Mouse (Mus musculus) embryonic facial prominence, embryonic 13.5 days (tissue): ENCODE data around the gene Cldn18. TPM values are rescaled to one million over a fixed set of nuclear protein-coding genes. Genes with fewer than 3 reads are reported as not detected.

Experiments used
- ATAC-seq: fragments of 200-750 bp; cut with Nextera tagmentation; 2 replicates; pipeline ENCODE4 v1.8.0; 2017; ENCODE audit warnings: low read depth; ENCODE audit not compliant: insufficient number of reproducible peaks, insufficient read depth, low FRiP score, low TSS enrichment
- H3K27ac ChIP-seq: fragments of 300-500 bp; sonication (generic); 2 replicates; pipeline ENCODE4 v1.5.1; 2015; ENCODE audit warnings: moderate library complexity, mild to moderate bottlenecking, inconsistent platforms
- H3K27me3 ChIP-seq: fragments of 300-500 bp; sonication (generic); 2 replicates; pipeline ENCODE4 v1.6.1; 2015; ENCODE audit warnings: mild to moderate bottlenecking, inconsistent platforms
- H3K36me3 ChIP-seq: fragments of 300-500 bp; sonication (generic); 2 replicates; pipeline ENCODE4 v1.6.1; 2015; ENCODE audit warnings: mild to moderate bottlenecking, inconsistent platforms
- H3K4me1 ChIP-seq: fragments of 300-500 bp; sonication (generic); 2 replicates; pipeline ENCODE4 v1.6.1; 2015; ENCODE audit warnings: inconsistent platforms
- H3K4me2 ChIP-seq: fragments of 300-500 bp; sonication (generic); 2 replicates; pipeline ENCODE4 v1.6.1; 2015; ENCODE audit warnings: moderate library complexity, mild to moderate bottlenecking, inconsistent platforms
- H3K4me3 ChIP-seq: fragments of 300-500 bp; sonication (generic); 2 replicates; pipeline ENCODE4 v1.5.1; 2015; ENCODE audit warnings: mild to moderate bottlenecking, inconsistent platforms
- H3K9ac ChIP-seq: fragments of 300-500 bp; sonication (generic); 2 replicates; pipeline ENCODE4 v1.6.1; 2015; ENCODE audit warnings: mild to moderate bottlenecking, inconsistent platforms
- H3K9me3 ChIP-seq: fragments of 300-500 bp; sonication (generic); 2 replicates; pipeline ENCODE4 v1.6.1; 2016; ENCODE audit warnings: inconsistent platforms
- WGBS: fragments of 180-500 bp; shearing (Covaris S2); methylation state at CpG from one replicate; pipeline ENCODE4 v1.1.7; 2015; ENCODE audit warnings: mixed read lengths; 5-methylcytosine and 5-hydroxymethylcytosine counted together
- polyA plus RNA-seq: library from polyadenylated mRNA; unstranded; fragments of >200 nt; fragmentation: Nextera tagmentation; extraction: Ambion mirVana; gene quantifications from 2 replicates; pipeline ENCODE4 v1.2.1, GENCODE M21; 2015

The Cldn18 gene
- polyA plus RNA-seq, 1 experiment from 2014 or later: 0.15 TPM

DNA sequence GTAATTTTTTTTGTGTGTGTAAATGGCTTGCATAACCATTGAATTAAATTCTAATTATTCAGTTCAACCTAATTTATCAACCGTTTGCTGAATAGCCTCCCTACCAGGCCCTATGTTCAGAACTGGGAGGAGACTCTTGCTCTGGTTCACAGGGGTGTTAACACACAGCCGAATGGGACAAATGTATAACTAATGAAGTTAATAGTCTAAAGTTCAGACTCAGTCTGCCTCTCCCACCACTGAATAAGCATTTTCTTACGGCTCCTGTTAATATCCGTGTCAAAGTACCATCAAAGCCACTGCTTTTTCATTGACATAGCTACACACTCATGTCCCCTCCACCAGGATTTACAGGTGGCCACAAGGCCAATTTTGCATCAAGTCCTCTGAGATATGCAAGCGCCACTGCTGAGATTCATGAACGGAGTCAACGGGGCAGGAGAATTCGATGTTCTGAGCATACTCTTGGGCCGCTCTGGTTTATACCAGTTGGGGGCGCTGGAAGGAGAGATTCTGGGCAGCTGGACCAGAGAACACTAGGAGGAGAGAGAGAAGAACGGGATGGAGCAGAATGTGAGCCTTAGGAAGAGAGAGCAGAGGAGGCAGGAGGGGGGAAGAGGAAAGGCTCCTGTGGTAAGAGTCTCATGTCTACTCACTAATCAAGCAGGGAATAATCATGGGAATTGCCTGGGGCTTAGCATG lies 9.5 kb downstream of the Cldn18 start:
- no peaks in the 10 kb centered on the region for H3K27me3 ChIP-seq
- no peak overlapping the region for H3K9ac ChIP-seq
- H3K9me3 ChIP-seq: no peaks in the 10 kb centered on the region
- 70% methylated on average over 11 of the region's 11 CpGs for WGBS
- no peak overlapping the region for H3K4me2 ChIP-seq
- H3K36me3 ChIP-seq: no peaks in the 10 kb centered on the region
- H3K4me3 ChIP-seq: no peak overlapping the region
- H3K4me1 ChIP-seq: no peaks in the 10 kb centered on the region
- ATAC-seq: no peak
- no peak overlapping the region for H3K27ac ChIP-seq

DNA sequence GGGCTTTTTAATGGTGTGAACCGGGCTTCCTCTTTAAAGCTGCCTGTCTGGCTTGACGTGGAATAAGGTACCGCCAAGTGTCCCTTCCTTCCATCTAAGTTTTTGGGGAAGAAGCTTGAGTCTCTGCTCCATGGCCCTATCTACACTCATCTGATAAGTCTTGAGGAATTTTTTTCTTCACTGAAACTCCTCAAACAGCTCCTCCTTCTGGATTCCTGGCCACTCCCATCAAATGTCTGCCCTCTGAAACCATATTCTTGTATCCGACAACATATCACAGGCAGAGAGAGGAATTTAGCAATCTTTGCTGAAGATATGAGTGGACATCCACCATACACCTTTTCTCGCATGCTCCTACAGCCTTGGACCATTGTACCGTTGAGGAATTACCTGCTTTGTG lies 10.8 kb downstream of the Cldn18 start:
- Histone ChIP-seq H3K36me3 (no peaks in the 10 kb centered on the region), H3K27ac (no peak overlapping the region), H3K27me3 (no peaks in the 10 kb centered on the region), H3K9ac (no peak overlapping the region), H3K9me3 (no peaks in the 10 kb centered on the region), H3K4me2 (no peak overlapping the region), H3K4me1 (no peaks in the 10 kb centered on the region), H3K4me3 (no peak overlapping the region)
- ATAC-seq: no peak
- 90% methylated on average over 6 of the region's 6 CpGs for WGBS

DNA sequence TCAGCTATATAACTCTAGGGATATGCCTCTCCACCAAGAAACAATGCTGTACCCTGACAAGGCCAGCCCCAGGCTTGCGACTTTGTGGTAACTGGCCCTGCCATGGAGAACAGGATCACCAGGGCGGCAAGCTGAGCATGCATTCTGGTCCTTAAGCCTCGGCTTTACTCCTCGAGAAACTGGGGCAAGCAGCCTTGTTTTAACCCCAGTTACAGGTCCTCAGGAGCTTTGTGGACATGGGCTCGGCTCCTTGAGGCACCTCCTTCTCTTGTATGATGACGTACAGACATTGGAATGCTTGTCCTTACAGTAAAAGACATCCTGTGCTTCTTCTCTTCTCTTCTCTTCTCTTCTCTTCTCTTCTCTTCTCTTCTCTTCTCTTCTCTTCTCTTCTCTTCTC lies 13.4 kb downstream of the Cldn18 start:
- H3K36me3 ChIP-seq: no peaks in the 10 kb centered on the region
- H3K4me3 ChIP-seq: no peak overlapping the region
- H3K27me3 ChIP-seq: no peaks in the 10 kb centered on the region
- no peak overlapping the region for H3K27ac ChIP-seq
- H3K9ac ChIP-seq: no peak overlapping the region
- WGBS: 77% methylated on average over 6 of the region's 6 CpGs
- no peak overlapping the region for H3K4me2 ChIP-seq
- no peak for ATAC-seq
- no peaks in the 10 kb centered on the region for H3K4me1 ChIP-seq
- H3K9me3 ChIP-seq: no peaks in the 10 kb centered on the region

DNA sequence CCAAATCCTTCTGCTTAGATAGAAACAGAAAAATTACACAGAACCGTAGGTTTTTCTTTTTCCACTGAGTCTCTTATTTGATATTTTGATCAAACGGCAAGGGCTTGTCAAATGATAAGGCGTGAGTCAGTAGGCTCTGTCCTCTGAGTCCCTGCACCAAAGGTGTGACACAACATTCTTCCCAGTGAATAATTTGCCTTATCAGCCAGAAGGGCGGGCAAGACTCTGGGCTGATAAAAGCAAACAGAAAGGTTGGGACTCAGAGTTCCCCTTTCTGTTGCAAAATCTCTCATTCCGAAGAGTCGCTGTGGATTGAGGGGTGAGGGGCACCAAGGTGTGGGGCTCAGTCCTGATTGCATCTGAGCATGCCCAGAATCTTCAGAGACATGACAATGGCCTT lies 14.9 kb downstream of the Cldn18 start:
- no peak for ATAC-seq
- no peaks in the 10 kb centered on the region for H3K27me3 ChIP-seq
- no peak overlapping the region for H3K4me3 ChIP-seq
- no peaks in the 10 kb centered on the region for H3K4me1 ChIP-seq
- no peak overlapping the region for H3K4me2 ChIP-seq
- no peak overlapping the region for H3K9ac ChIP-seq
- no peak overlapping the region for H3K27ac ChIP-seq
- H3K36me3 ChIP-seq: no peaks in the 10 kb centered on the region
- no peaks in the 10 kb centered on the region for H3K9me3 ChIP-seq
- WGBS: 91% methylated on average over 6 of the region's 6 CpGs

DNA sequence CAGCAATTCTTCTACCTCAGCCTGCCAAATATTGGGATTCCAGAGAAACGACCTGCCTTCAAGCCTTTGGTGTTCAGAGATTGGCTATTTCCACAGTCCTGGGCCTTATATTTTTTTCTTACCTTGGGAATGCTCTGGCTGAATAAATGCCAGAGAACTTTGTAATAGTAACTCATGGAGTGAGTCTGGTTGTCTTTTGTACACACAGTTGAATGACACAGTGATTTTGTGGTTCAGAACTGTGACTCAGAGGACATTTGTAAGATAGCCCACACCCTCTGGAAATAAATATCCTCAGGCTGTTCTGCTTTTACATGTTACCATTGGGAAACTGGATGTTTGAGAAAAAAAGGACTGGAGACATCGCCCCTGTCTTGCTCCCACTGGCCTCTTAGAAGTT lies 15.9 kb downstream of the Cldn18 start:
- 87% methylated on average over 2 of the region's 2 CpGs for WGBS
- Histone ChIP-seq H3K9me3 (no peaks in the 10 kb centered on the region), H3K27ac (no peak overlapping the region), H3K4me1 (no peaks in the 10 kb centered on the region), H3K36me3 (no peaks in the 10 kb centered on the region), H3K4me3 (no peak overlapping the region), H3K9ac (no peak overlapping the region), H3K4me2 (no peak overlapping the region), H3K27me3 (no peaks in the 10 kb centered on the region)
- no peak for ATAC-seq

DNA sequence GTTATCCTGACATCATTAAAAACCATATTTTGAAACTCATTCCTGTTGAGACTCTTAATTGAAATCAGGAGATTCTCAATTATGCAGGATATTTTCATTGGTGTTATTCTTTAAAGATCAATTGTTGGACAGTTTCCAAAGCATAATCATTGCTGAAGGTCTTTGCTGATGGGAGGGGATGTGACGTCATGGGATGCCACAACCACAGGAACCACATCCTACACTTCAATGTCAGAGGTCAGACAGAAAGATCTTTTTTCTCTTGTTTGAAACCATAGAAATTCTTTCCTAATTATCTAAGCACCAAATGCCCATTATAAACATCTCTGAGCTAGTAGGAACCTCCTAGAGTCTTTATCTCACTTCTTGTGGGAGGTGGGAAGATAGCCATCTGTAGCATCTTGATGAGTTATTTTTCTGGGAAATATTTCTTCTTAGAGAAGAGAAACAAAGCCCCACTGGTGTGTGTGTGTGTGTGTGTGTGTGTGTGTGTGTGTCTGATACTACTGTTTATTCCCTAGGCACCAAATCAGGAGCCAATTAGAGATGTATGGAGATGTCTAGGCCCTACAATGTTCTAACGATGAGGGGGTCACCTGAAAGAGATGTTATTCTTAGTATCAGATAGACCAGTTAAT lies 17.2 kb downstream of the Cldn18 start:
- H3K4me2 ChIP-seq: no peak overlapping the region
- H3K27ac ChIP-seq: no peak overlapping the region
- H3K36me3 ChIP-seq: no peaks in the 10 kb centered on the region
- H3K9ac ChIP-seq: no peak overlapping the region
- H3K27me3 ChIP-seq: no peaks in the 10 kb centered on the region
- H3K9me3 ChIP-seq: no peaks in the 10 kb centered on the region
- 62% methylated on average over 2 of the region's 2 CpGs for WGBS
- no peak overlapping the region for H3K4me3 ChIP-seq
- H3K4me1 ChIP-seq: no peaks in the 10 kb centered on the region
- ATAC-seq: no peak

DNA sequence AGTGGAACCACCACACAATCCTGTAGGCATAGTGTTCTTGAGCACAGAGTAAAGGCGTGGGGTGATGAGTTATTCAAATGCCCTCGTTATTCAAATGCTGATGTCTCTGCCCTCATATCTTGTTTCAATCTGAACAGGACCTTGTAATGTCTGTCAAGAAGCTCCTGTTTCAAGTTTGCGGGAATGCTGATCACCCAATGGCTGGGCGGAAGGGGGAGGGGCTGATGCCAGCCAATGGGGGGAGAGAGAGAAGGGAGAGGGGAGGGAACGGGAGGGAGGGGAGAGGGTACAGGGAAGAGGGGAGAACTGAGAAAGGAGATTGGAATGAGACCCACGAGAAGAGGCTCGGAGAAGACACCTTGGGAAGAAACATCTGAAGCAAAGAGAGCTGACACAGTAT lies 22.1 kb downstream of the Cldn18 start:
- 63% methylated on average over 7 of the region's 7 CpGs for WGBS
- H3K9me3 ChIP-seq: no peaks in the 10 kb centered on the region
- no peaks in the 10 kb centered on the region for H3K36me3 ChIP-seq
- H3K4me3 ChIP-seq: no peak overlapping the region
- H3K27me3 ChIP-seq: no peaks in the 10 kb centered on the region
- ATAC-seq: no peak
- no peak overlapping the region for H3K4me2 ChIP-seq
- no peaks in the 10 kb centered on the region for H3K4me1 ChIP-seq
- H3K9ac ChIP-seq: no peak overlapping the region
- no peak overlapping the region for H3K27ac ChIP-seq

DNA sequence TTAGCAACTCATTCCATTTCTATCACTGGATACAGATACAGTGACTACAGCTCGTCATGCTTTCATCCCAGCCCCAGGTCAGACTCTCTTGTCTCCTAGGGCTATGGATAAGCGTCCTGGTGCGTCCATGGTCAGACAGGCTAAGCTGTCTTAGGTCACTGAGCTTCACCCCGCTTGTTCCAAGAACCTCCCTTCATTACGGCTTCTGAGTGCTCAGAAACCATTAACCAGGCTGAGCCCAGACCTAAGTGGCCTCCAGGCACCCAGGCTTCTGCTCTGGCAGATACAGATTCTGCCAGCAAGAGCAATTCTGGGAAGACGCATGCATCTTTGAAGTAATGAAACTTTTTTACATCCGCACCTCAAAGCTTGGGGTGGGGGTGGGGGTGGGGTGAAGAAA lies 26.7 kb downstream of the Cldn18 start:
- H3K4me2 ChIP-seq: no peak overlapping the region
- H3K9ac ChIP-seq: no peak overlapping the region
- H3K36me3 ChIP-seq: no peaks in the 10 kb centered on the region
- H3K27ac ChIP-seq: no peak overlapping the region
- H3K4me1 ChIP-seq: no peaks in the 10 kb centered on the region
- WGBS: 77% methylated on average over 7 of the region's 7 CpGs
- no peaks in the 10 kb centered on the region for H3K9me3 ChIP-seq
- H3K27me3 ChIP-seq: no peaks in the 10 kb centered on the region
- H3K4me3 ChIP-seq: no peak overlapping the region
- ATAC-seq: no peak

DNA sequence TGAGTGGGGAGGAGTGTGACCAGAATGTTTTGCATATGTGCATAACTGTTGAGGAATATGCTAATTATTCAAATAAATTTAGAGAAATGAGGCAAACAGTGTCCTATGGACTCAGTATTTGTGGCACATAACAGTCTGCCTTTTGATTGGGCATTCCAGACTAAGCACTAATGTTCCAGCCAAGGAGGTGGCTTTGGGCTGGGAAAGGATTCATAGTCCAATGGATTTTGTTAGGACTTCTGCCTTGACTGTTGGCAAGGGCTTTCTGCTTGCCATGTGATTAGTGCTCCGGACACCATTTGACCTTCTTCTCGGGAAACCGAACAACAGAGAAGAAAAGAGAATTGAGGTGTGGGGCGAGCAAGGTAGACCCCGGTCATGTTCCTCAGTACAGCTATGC lies 27.3 kb downstream of the Cldn18 start:
- Histone ChIP-seq H3K36me3 (no peaks in the 10 kb centered on the region), H3K4me2 (no peak overlapping the region), H3K4me3 (no peak overlapping the region), H3K27ac (no peak overlapping the region), H3K4me1 (no peaks in the 10 kb centered on the region), H3K9me3 (no peaks in the 10 kb centered on the region), H3K27me3 (no peaks in the 10 kb centered on the region), H3K9ac (no peak overlapping the region)
- 95% methylated on average over 5 of the region's 5 CpGs for WGBS
- no peak for ATAC-seq

DNA sequence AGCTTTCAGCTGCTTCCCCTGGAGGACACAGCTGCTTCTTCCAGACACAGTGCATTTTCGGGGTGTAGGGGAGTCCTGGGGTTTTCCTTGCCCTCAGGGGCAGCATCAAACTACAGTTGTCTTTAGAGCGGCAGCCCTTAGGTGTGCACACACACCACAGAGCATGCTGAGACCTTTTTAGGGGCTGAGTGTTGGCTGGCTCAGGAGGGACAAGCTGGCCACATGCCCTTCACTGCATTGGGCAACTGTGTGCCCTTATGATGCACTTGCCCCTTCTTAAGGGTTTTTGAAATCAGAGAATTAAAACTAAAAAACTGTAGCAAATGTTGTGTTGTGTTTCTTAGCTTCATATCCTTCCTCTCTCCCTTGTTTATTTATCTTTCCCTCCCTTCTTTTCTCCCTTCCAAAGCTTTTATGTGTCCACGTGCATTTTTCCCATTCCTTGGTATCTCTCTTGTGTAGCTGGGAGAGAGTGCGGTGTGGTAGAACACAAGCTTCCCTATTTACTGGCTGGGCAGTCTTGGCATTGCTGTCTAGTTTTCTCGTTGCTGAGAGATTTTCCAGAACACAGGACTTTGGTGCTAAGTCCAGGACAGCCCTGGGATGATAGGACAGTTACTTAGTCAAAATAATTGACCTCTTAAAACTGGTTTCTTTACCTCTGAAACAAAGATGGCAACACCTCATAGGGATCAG lies 31.4 kb downstream of the Cldn18 start:
- H3K9ac ChIP-seq: no peak overlapping the region
- H3K4me3 ChIP-seq: no peak overlapping the region
- H3K27ac ChIP-seq: no peak overlapping the region
- no peaks in the 10 kb centered on the region for H3K27me3 ChIP-seq
- no peak for ATAC-seq
- no peak overlapping the region for H3K4me2 ChIP-seq
- WGBS: 70% methylated on average over 5 of the region's 5 CpGs
- H3K4me1 ChIP-seq: no peaks in the 10 kb centered on the region
- no peaks in the 10 kb centered on the region for H3K9me3 ChIP-seq
- no peaks in the 10 kb centered on the region for H3K36me3 ChIP-seq

DNA sequence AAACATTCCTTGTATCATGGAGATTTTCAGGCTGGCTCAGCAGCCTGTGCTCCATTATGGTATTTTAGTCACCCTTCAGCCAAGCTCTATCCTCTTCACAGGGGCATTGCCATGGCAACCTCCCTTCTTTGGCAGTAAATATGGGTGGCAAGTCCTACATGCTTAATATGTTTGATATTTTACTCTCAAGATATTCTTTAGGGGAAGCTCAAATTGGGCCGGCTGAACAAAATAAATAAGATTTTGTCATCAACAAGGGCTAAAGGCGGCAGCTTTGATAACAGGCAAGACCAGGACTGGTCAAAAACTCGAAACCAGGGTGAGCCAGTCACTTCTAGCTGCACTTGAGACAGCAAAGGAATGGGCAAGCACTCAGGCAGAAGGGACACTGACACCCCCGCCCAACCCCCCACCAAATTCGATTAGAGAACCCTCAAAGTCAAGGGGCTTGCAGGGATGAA lies 32.0 kb downstream of the Cldn18 start:
- no peak for ATAC-seq
- no peak overlapping the region for H3K4me2 ChIP-seq
- no peaks in the 10 kb centered on the region for H3K36me3 ChIP-seq
- H3K27me3 ChIP-seq: no peaks in the 10 kb centered on the region
- H3K4me3 ChIP-seq: no peak overlapping the region
- H3K4me1 ChIP-seq: no peaks in the 10 kb centered on the region
- no peak overlapping the region for H3K9ac ChIP-seq
- H3K9me3 ChIP-seq: no peaks in the 10 kb centered on the region
- no peak overlapping the region for H3K27ac ChIP-seq
- 75% methylated on average over 5 of the region's 5 CpGs for WGBS

DNA sequence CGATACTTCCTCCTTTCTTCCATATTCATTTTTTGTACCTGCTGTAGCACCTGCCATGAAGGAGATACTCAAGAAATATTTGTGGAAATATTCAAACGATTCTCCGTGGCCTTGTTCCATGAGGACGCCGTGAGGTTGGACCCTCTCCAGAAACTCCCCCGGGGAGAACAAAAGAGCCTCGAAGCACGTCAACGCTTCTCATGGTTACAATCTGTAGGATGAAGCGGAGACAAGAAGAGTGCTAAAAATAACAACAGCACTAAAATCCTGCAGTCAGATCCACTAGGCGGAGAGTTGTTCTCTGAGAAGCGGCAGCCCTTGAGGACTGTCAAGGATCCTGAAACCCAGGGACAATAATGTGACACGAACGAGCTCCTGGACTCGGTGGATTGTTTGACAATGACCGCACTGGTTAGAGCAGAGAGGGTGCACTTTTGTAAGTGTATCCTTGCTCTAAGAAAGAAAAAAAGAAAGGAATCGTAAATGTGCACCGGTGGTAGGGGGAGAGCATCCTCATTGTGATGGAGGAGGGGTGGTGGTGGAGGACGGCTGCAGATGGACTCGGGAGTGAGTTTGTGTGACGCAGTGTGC lies 35.0 kb downstream of the Cldn18 start:
- Histone ChIP-seq H3K27me3 (no peaks in the 10 kb centered on the region), H3K9me3 (no peaks in the 10 kb centered on the region), H3K4me1 (no peaks in the 10 kb centered on the region), H3K9ac (no peak overlapping the region), H3K27ac (no peak overlapping the region), H3K4me2 (no peak overlapping the region), H3K36me3 (no peaks in the 10 kb centered on the region), H3K4me3 (no peak overlapping the region)
- WGBS: 85% methylated on average over 21 of the region's 21 CpGs
- ATAC-seq: no peak
